Mouse (Mus musculus) cerebellum, postnatal 10 days (tissue): ENCODE measurements around the gene Plk5.

Experiments
- DNase-seq, 2 experiments: peaks; one replicate each; pipeline ENCODE4 v3.0.0; 2021; ENCODE audit warnings: mixed read lengths in 2 of 2

The Plk5 gene

GRCm38 (mm10) chr10:80389185-80389708 lies 33.0 kb downstream of the Plk5 start:
- no peak for DNase-seq

DNA sequence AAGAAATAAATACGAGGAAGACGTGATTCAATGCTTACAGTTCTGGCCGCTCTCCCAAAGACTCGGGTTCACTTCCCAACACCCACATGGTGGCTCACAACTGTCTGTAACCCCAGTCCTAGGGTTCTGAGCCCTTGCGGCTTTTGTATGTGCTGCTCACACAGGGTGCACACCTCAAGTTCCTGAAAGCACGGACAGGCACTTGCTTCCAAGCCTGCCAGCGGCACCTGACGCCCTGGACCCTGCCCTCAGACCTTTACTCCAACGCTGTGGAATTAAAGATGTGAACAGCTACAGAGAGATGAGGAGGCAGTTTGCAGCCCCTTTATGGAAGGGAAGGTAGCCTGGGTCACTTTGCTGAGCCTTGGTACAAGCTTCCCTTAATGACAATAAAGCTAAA lies 34.4 kb downstream of the Plk5 start:
- DNase-seq = no peak

GRCm38 (mm10) chr10:80392687-80393086 lies 36.4 kb downstream of the Plk5 start:
- no peak for DNase-seq

DNA sequence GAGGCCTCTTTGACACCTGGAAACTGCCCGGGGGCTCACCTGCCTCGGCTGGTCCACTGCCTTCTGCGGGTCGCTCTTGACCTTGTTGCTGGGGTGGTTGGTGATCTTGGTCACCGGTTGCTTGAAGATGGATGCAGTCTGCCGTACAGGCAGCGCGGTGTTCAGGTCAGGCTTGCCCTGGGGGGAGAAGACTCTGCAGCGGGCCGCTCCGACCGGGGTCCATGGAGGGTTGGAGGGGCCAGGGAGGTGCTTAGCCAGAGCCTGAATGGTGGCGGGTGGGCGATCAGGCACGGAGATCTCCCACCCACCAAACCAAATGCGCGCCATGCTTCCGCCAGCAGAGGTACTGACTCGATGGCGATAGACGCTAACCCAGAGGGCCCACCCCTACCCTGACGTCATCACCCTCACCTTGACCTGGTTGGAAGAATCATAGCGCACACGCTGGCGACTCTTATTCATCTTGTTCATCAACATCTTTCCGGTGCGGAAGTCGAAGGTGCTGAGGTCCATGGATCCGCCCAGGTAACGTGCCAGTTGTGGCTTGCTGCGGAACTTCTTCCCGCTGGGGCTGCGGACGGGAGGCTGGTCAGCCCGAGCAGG lies 38.9 kb downstream of the Plk5 start:
- no peak for DNase-seq

GRCm38 (mm10) chr10:80396822-80397523 lies 40.7 kb downstream of the Plk5 start:
- DNase-seq = no peak

DNA sequence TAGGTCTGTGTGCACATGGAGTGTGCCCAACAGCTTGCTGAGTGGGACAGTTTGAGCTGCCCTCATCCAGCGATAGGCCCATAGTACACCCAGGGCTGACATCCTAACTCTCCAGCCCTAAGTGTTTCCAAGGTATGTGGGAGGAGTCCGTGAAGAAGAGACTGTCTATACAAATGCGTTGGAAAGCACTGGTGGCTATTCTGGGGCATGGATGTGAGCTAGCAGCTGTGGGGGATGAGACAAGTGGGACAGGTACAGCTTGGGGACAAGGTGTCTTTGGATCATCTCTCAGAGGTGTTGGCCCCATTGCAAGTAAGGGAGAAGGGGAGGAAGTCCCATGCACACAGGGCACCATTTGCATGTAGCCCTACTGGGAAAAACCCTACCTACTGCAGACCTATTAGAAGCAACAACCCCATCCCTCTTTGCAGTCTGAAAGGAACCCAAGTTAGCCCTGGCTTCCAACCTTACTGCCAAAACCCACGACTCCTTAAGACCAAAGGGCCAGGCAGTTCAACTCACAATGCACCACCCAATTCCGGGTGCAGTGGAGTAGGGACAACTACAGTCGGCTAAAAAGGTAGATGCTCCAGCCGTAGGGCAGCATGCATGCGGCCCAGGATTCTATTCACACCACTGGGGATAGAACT lies 41.4 kb downstream of the Plk5 start:
- peak; percentile 37 to 51 for DNase-seq

- DNase-seq = no peak
Measured at GRCm38 (mm10) chr10:80398174-80398535, 41.9 kb downstream of the Plk5 start.

DNA sequence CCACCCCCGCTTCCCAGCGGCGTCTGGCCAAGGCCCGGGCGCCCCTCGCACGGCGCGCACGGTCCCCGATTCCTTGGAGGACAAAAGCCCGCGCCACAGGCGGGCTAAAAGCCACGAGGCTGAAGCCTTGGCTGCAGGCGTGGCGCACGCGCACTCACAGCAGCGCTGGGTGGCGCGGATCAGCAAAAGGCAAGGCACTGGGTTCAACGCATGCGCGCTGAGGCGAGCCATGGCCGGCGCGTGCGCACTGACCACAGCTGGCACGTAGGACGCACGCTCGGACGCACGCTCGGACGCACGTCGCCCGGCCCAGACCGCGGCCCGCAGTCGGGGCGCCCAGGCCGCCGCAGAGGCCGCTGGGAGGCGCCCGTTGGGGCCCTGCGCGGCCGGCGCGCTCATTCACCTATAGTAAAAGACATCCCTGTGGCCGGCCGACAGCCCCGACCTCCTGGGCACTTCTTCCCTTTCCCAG lies 42.5 kb downstream of the Plk5 start:
- DNase-seq = peak; percentile 99

GRCm38 (mm10) chr10:80399191-80399972 lies 43.1 kb downstream of the Plk5 start, which contains the start of gene Mbd3:
TSS of gene Mbd3 (minus strand) at chr10:80399550.
- peak; percentile 100 for DNase-seq

- DNase-seq = no peak
Measured at GRCm38 (mm10) chr10:80399973-80400703, 43.9 kb downstream of the Plk5 start.

GRCm38 (mm10) chr10:80400704-80401161 lies 44.5 kb downstream of the Plk5 start:
- DNase-seq = no peak

GRCm38 (mm10) chr10:80403044-80403692 lies 46.9 kb downstream of the Plk5 start:
- DNase-seq = peak; percentile 53 to 64

DNA sequence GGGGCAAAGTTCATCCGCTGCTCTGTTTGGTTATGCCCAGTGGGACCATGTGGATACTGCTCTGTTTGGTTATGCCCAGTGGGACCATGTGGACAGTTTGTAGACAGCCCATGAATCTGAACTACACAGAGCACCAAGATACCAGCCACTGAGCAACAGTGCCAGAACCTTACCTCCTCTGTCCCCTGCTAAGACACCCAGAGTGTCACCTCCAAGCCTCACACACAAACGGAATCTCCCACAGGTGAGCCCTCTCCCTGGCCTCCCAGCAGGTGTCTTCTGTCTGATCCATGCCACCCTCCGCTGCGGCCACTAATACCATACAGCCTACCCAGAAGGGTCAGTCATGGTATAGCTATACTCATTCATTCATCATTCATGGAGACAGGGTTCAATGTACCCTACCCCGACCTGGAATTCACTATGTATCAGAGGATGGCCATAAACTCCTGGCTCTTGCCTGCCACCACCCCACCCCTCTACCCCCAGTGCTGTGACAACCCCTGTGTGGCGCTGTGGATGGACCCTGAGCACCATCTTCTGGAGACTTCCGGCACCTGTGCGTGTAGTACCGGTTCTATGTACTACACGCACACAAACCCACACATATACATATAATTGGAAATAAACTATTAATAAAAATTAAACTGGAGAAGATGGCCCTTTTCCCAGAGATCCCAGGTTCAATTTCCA lies 49.4 kb downstream of the Plk5 start:
- peak in 1 of 2 experiments; percentile 54 for DNase-seq

GRCm38 (mm10) chr10:80406684-80407501 lies 50.6 kb downstream of the Plk5 start, which contains the start of gene Uqcr11:
TSS of gene Uqcr11 (minus strand) at chr10:80406830.
- DNase-seq = peak; percentile 94 to 96

DNA sequence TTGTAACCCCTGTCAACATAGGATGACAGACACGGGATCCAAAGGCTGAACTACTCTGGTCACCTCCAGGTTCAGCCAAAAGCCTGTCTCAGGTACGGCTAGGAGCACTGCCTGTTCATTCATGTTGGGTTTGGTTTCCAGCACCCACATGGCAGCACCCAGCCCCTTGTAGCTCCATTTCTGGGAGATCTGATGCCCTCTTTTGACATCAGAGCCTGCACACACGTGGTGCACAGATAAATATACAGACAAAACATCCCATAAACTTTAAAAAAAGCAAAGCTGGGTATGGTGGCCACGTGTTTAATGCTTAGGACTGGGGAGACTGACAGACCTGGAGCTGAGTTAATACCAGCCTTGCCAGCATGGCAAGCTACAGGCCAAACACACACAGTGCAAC lies 51.7 kb downstream of the Plk5 start:
- no peak for DNase-seq

GRCm38 (mm10) chr10:80412656-80413541 lies 56.6 kb downstream of the Plk5 start:
- peak; percentile 94 to 97 for DNase-seq
